Mouse (Mus musculus): ENCODE results near the gene Afap1l2.

Afap1l2 gene

GRCm38 (mm10) chr19:56939826-56940225 is 68.2 kb downstream of the Afap1l2 start:
- DNase-seq (ENCODE audit: low spot score in 2 of 2), result no peak

GRCm38 (mm10) chr19:56937911-56938310 is 70.1 kb downstream of the Afap1l2 start:
- no peak for DNase-seq (ENCODE audit: low spot score in 2 of 2)

- no peak for DNase-seq (ENCODE audit: low spot score in 2 of 2)
Measured at GRCm38 (mm10) chr19:56936253-56936652, 71.8 kb downstream of the Afap1l2 start.

GRCm38 (mm10) chr19:56935777-56936176 is 72.3 kb downstream of the Afap1l2 start:
- no peak for DNase-seq (ENCODE audit: low spot score in 2 of 2)

- DNase-seq (ENCODE audit: low spot score in 2 of 2), result no peak
Measured at GRCm38 (mm10) chr19:56935111-56935510, 72.9 kb downstream of the Afap1l2 start.

GRCm38 (mm10) chr19:56933800-56934199 is 74.2 kb downstream of the Afap1l2 start:
- no peak for DNase-seq (ENCODE audit: low spot score in 2 of 2)

GRCm38 (mm10) chr19:56930029-56930428 is 78.0 kb downstream of the Afap1l2 start:
- no peak for DNase-seq (ENCODE audit: low spot score in 2 of 2)

- no peak for DNase-seq (ENCODE audit: low spot score in 2 of 2)
Measured at GRCm38 (mm10) chr19:56929392-56929791, 78.6 kb downstream of the Afap1l2 start.

- DNase-seq (ENCODE audit: low spot score in 2 of 2), result no peak
Measured at GRCm38 (mm10) chr19:56921744-56922143, 86.3 kb downstream of the Afap1l2 start.

- no peak for DNase-seq (ENCODE audit: low spot score in 2 of 2)
Measured at GRCm38 (mm10) chr19:56920232-56920631, 87.8 kb downstream of the Afap1l2 start.

- DNase-seq (ENCODE audit: low spot score in 2 of 2), result peak; percentile 39 to 57
Measured at GRCm38 (mm10) chr19:56919628-56920027, 88.4 kb downstream of the Afap1l2 start.

GRCm38 (mm10) chr19:56915084-56915483 is 92.9 kb downstream of the Afap1l2 start:
- no peak for DNase-seq (ENCODE audit: low spot score in 2 of 2)

GRCm38 (mm10) chr19:56914658-56915057 is 93.4 kb downstream of the Afap1l2 start:
- no peak for DNase-seq (ENCODE audit: low spot score in 2 of 2)

- no peak for DNase-seq (ENCODE audit: low spot score in 2 of 2)
Measured at GRCm38 (mm10) chr19:56913761-56914160, 94.3 kb downstream of the Afap1l2 start.

GRCm38 (mm10) chr19:56910561-56910960 is 97.5 kb downstream of the Afap1l2 start:
- DNase-seq (ENCODE audit: low spot score in 2 of 2), result no peak

GRCm38 (mm10) chr19:56908472-56909270 is 99.4 kb downstream of the Afap1l2 start:
- no peak for DNase-seq (ENCODE audit: low spot score in 2 of 2)

GRCm38 (mm10) chr19:56907850-56908249 is 100.2 kb downstream of the Afap1l2 start:
- no peak for DNase-seq (ENCODE audit: low spot score in 2 of 2)

GRCm38 (mm10) chr19:56905395-56905794 is 102.6 kb downstream of the Afap1l2 start:
- DNase-seq (ENCODE audit: low spot score in 2 of 2), result no peak

- peak; percentile 4 to 7 for DNase-seq (ENCODE audit: low spot score in 2 of 2)
Measured at GRCm38 (mm10) chr19:56904095-56904494, 103.9 kb downstream of the Afap1l2 start.

GRCm38 (mm10) chr19:56897654-56898053 is 110.4 kb downstream of the Afap1l2 start:
- DNase-seq (ENCODE audit: low spot score in 2 of 2), result no peak

- no peak for DNase-seq (ENCODE audit: low spot score in 2 of 2)
Measured at GRCm38 (mm10) chr19:56893326-56893725, 114.7 kb downstream of the Afap1l2 start.

GRCm38 (mm10) chr19:56892586-56892985 is 115.4 kb downstream of the Afap1l2 start:
- DNase-seq (ENCODE audit: low spot score in 2 of 2), result no peak

GRCm38 (mm10) chr19:56891438-56891837 is 116.6 kb downstream of the Afap1l2 start:
- DNase-seq (ENCODE audit: low spot score in 2 of 2), result no peak

- no peak for DNase-seq (ENCODE audit: low spot score in 2 of 2)
Measured at GRCm38 (mm10) chr19:56888654-56889053, 119.4 kb downstream of the Afap1l2 start.
